Mouse (Mus musculus) kidney, adult 18-20 months (tissue): Measurements from ENCODE around the gene Fscb.

ENCODE experiments used
- DNase-seq: peaks from one replicate; pipeline ENCODE4 v3.0.0; 2021

The Fscb gene

GRCm38 (mm10) chr12:64474590-64474989, at the start of gene Fscb:
TSS of gene Fscb (minus strand) at chr12:64474690.
- no peak for DNase-seq

DNA sequence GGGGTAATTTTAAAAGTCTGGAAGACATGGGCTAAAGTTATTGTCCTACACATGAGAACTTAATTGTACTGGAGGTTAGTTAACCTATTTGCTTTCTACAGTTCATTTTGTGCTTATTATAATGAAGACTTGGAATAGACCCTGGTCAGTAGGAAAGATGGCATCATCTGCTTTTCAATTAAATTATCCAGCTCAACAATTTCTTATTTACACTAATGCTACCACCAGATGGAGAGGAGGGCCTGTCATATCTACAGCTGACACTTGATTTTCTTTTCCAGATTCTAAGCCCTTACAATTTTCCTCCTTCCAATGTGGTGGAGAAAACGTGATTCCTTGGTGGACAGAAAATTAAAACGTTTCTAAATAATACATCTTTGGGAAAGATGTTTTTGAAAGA, 42.3 kb upstream of the Fscb start:
- DNase-seq = no peak

DNA sequence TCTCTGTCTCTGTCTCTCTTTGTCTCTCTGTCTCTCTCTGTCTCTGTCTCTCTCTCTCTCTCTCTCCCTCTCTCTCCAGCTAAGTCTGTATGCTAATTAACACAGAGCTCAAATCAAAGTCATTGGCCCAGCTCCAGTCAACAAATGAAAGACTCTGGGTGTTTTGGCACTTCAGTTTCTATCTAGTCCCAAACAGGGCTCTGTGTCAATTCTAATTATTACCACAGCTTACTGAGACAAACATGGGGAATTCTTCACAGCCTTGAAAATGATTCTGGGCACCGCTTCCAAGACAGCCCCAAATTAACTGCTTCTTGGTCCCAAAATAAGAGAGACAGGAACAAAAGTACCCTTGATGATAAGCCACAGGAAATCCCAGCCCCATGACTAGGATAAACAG, 38.9 kb upstream of the Fscb start:
- no peak for DNase-seq

GRCm38 (mm10) chr12:64497706-64498105, 23.2 kb upstream of the Fscb start:
- no peak for DNase-seq

DNA sequence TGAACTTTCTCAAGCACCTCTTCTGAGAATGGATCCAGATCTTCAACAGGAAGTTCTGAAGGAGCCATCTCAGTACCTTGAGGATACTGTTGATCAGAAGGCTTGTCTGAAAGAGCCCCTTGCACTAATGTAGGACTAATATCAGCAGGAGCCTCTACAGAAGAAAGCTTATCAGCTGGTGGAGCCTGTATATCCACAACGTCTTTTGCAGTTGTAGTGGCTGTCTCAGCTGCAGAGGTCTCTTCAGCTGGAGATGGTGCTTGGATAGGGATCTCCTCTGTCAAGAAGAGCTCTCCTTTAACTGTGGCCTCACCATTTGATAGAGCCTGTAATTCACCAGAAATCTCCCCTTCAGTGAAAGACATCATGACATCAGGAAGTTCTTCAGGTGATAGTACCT, 875 bp downstream of the Fscb start:
- DNase-seq = no peak

DNA sequence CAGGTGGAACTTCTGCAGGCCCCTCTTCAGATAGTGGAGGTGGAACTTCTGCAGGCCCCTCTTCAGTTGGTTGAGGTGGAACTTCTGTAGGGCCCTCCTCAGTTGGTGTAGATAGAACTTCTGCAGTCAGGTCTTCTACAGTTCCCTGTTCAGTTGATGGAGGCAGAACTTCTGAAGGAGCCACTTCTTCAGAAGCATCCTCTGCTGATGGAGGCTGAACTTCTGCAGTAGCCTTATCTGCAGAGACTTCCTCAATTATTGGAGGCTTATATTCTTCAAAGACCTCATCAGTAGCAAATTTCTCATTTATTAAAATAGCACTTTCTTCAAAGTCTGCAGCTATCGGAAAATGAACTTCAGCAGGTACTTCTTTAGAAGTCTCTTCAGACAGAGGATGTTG, 1.4 kb downstream of the Fscb start:
- DNase-seq = no peak

DNA sequence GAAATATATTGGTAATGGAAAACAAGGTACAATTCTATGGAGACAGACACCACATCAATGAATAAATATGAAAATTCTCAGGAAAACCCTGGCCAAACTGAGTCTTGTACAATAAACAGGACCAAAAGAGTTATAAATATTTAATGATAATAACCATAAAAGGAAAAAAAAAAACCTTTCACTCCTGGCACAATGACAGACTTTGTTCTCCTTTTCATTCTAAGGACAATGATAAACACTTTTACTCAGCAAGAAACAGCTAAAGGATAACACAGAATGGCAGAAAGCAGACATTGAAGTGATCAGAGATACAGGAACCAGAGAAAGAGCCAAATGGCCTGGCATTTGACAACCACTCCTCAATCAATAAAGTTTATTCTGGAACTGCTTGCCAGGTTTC, 19.3 kb downstream of the Fscb start:
- DNase-seq = no peak

GRCm38 (mm10) chr12:64449911-64450310, 24.6 kb downstream of the Fscb start:
- DNase-seq = no peak

GRCm38 (mm10) chr12:64436675-64437074, 37.8 kb downstream of the Fscb start:
- no peak for DNase-seq
